Mouse (Mus musculus) inflammation-experienced regulatory T-cells, adult 16 weeks (primary cell): ENCODE data around the gene Parvg. TPM values are rescaled to one million over a fixed set of nuclear protein-coding genes. Genes with fewer than 3 reads are reported as not detected.

Experiments used
- polyA plus RNA-seq: library from polyadenylated mRNA; unstranded; fragments of 100-300 nt; shearing (Covaris generic); gene quantifications from one replicate; pipeline ENCODE4 v1.2.1, GENCODE M21; 2017

The Parvg gene
- 158 TPM for polyA plus RNA-seq

GRCm38 (mm10) chr15:84323966-84324869 lies at the start of gene Parvg:
Gene Parvg, plus strand, starts transcription at chr15:84324026.

Other genes with a start within 250 kb of the Parvg start
- gene Sult4a1, start 218.3 kb upstream of the Parvg start, polyA plus RNA-seq, result 0.20 TPM
- gene Pnpla5, start 200.9 kb upstream of the Parvg start, polyA plus RNA-seq, result not detected
- gene Pnpla3, start 156.2 kb upstream of the Parvg start, polyA plus RNA-seq, result 0.45 TPM
- 146 TPM for gene Samm50, start 131.8 kb upstream of the Parvg start, polyA plus RNA-seq
- gene Parvb, start 92.0 kb upstream of the Parvg start, polyA plus RNA-seq, result not detected
- not detected for gene Shisal1, start 123.1 kb downstream of the Parvg start, polyA plus RNA-seq
- gene Rtl6, start 233.8 kb downstream of the Parvg start, polyA plus RNA-seq, result 4.6 TPM